Mouse (Mus musculus): ENCODE data around the gene Rgs4. TPM values are rescaled to one million over a fixed set of nuclear protein-coding genes. Genes with fewer than 3 reads are reported as not detected.
A peak's percentile ranks its signal among the peaks of the same experiment; 100 is the strongest.

Gene Rgs4
- total RNA-seq (2022), result 100 to 1,000 TPM in 3 of 4 experiments, 10 to 100 TPM in 1; 99.7 to 131 (median 122) TPM

- DNase-seq (ENCODE audit: low spot score in 2 of 2), result peak; percentile 83 to 86
These were observed at the start of gene Rgs4 for GRCm38 (mm10) chr1:169747473-169747872. Rgs4 (minus strand) TSS chr1:169747642.

GRCm38 (mm10) chr1:169792437-169792836 lies 45.0 kb upstream of the Rgs4 start:
- DNase-seq (ENCODE audit: low spot score in 2 of 2), result no peak

- no peak for DNase-seq (ENCODE audit: low spot score in 2 of 2)
These were observed 38.5 kb upstream of the Rgs4 start for GRCm38 (mm10) chr1:169785981-169786380.

GRCm38 (mm10) chr1:169776566-169776965 lies 29.1 kb upstream of the Rgs4 start:
- no peak for DNase-seq (ENCODE audit: low spot score in 2 of 2)

GRCm38 (mm10) chr1:169764619-169764955 lies 17.1 kb upstream of the Rgs4 start:
- DNase-seq (ENCODE audit: low spot score in 2 of 2), result no peak

GRCm38 (mm10) chr1:169763858-169764618 lies 16.6 kb upstream of the Rgs4 start:
- peak; percentile 62 to 69 for DNase-seq (ENCODE audit: low spot score in 2 of 2)

GRCm38 (mm10) chr1:169762524-169762923 lies 15.1 kb upstream of the Rgs4 start:
- DNase-seq (ENCODE audit: low spot score in 2 of 2), result no peak

GRCm38 (mm10) chr1:169756532-169756931 lies 9.1 kb upstream of the Rgs4 start:
- DNase-seq (ENCODE audit: low spot score in 2 of 2), result no peak

- DNase-seq (ENCODE audit: low spot score in 2 of 2), result no peak
These were observed 5.0 kb upstream of the Rgs4 start for GRCm38 (mm10) chr1:169752395-169752794.

- DNase-seq (ENCODE audit: low spot score in 2 of 2), result no peak
These were observed 997 bp upstream of the Rgs4 start for GRCm38 (mm10) chr1:169748439-169748838.

- DNase-seq (ENCODE audit: low spot score in 2 of 2), result no peak
These were observed 460 bp upstream of the Rgs4 start for GRCm38 (mm10) chr1:169747902-169748301.

- no peak for DNase-seq (ENCODE audit: low spot score in 2 of 2)
These were observed 6.3 kb downstream of the Rgs4 start for GRCm38 (mm10) chr1:169741147-169741546.

GRCm38 (mm10) chr1:169737231-169737630 lies 10.2 kb downstream of the Rgs4 start:
- DNase-seq (ENCODE audit: low spot score in 2 of 2), result no peak

GRCm38 (mm10) chr1:169736139-169736538 lies 11.3 kb downstream of the Rgs4 start:
- DNase-seq (ENCODE audit: low spot score in 2 of 2), result no peak

GRCm38 (mm10) chr1:169730599-169731100 lies 16.8 kb downstream of the Rgs4 start:
- no peak for DNase-seq (ENCODE audit: low spot score in 2 of 2)

- no peak for DNase-seq (ENCODE audit: low spot score in 2 of 2)
These were observed 21.1 kb downstream of the Rgs4 start for GRCm38 (mm10) chr1:169726319-169726718.

- no peak for DNase-seq (ENCODE audit: low spot score in 2 of 2)
These were observed 25.6 kb downstream of the Rgs4 start for GRCm38 (mm10) chr1:169721836-169722235.

GRCm38 (mm10) chr1:169704395-169705087 lies 42.9 kb downstream of the Rgs4 start:
- no peak for DNase-seq (ENCODE audit: low spot score in 2 of 2)

- no peak for DNase-seq (ENCODE audit: low spot score in 2 of 2)
These were observed 48.3 kb downstream of the Rgs4 start for GRCm38 (mm10) chr1:169699184-169699583.

GRCm38 (mm10) chr1:169697236-169697635 lies 50.2 kb downstream of the Rgs4 start:
- DNase-seq (ENCODE audit: low spot score in 2 of 2), result no peak

- no peak for DNase-seq (ENCODE audit: low spot score in 2 of 2)
These were observed 52.1 kb downstream of the Rgs4 start for GRCm38 (mm10) chr1:169695356-169695755.

- no peak for DNase-seq (ENCODE audit: low spot score in 2 of 2)
These were observed 53.9 kb downstream of the Rgs4 start for GRCm38 (mm10) chr1:169693537-169693936.

- DNase-seq (ENCODE audit: low spot score in 2 of 2), result no peak
These were observed 54.4 kb downstream of the Rgs4 start for GRCm38 (mm10) chr1:169693040-169693439.

All from layer of hippocampus, adult 8-10 months (tissue).